Mouse (Mus musculus) liver, embryonic 12.5 days (tissue): ENCODE measurements around the gene Scaf1. TPM values are rescaled to one million over a fixed set of nuclear protein-coding genes. Genes with fewer than 3 reads are reported as not detected.

Source experiments
- ATAC-seq: fragments of 200-750 bp; cut with Nextera tagmentation; 2 replicates; pipeline ENCODE4 v1.8.0; 2017; ENCODE audit warnings: moderate number of reproducible peaks, mild to moderate bottlenecking, moderate library complexity
- H3K27ac ChIP-seq: fragments of 300-500 bp; sonication (generic); 2 replicates; pipeline ENCODE4 v1.5.1; 2016; ENCODE audit warnings: mild to moderate bottlenecking
- H3K27me3 ChIP-seq: fragments of 300-500 bp; sonication (generic); replicated peaks from 2 replicates; pipeline ENCODE4 v1.6.1; 2016; ENCODE audit warnings: mild to moderate bottlenecking, moderate library complexity
- H3K36me3 ChIP-seq: fragments of 300-500 bp; sonication (generic); 2 replicates; pipeline ENCODE4 v1.6.1; 2016; ENCODE audit warnings: mild to moderate bottlenecking, moderate library complexity
- H3K4me1 ChIP-seq: fragments of 300-500 bp; sonication (generic); 2 replicates; pipeline ENCODE4 v1.6.1; 2016
- H3K4me2 ChIP-seq: fragments of 300-500 bp; sonication (generic); 2 replicates; pipeline ENCODE4 v1.6.1; 2016; ENCODE audit warnings: mild to moderate bottlenecking, moderate library complexity
- H3K4me3 ChIP-seq: fragments of 300-500 bp; sonication (generic); 2 replicates; pipeline ENCODE4 v1.5.1; 2016; ENCODE audit warnings: mild to moderate bottlenecking, moderate library complexity
- H3K9ac ChIP-seq: fragments of 300-500 bp; sonication (generic); 2 replicates; pipeline ENCODE4 v1.6.1; 2016; ENCODE audit warnings: mild to moderate bottlenecking, moderate library complexity
- H3K9me3 ChIP-seq: fragments of 300-500 bp; sonication (generic); replicated peaks from 2 replicates; pipeline ENCODE4 v1.6.1; 2016; ENCODE audit warnings: mild to moderate bottlenecking, moderate library complexity
- WGBS: fragments of 180-500 bp; shearing (Covaris S2); methylation state at CpG from one replicate; pipeline ENCODE4 v1.1.7; 2016; ENCODE audit not compliant: insufficient replicate concordance; 5-methylcytosine and 5-hydroxymethylcytosine counted together
- polyA plus RNA-seq: library from polyadenylated mRNA; unstranded; fragments of >200 nt; fragmentation: Nextera tagmentation; extraction: Ambion mirVana; gene quantifications from 2 replicates; pipeline ENCODE4 v1.2.1, GENCODE M21; 2016

The Scaf1 gene
- polyA plus RNA-seq, 1 experiment from 2014 or later = 19.0 TPM

- Histone ChIP-seq H3K27me3 (0 out of 2 replicates have a peak, but pooled peaks cover 10% of the 10 kb centered on the region), H3K27ac (peak within 1 kb of the TSS; percentile 59), H3K4me1 (peaks cover 51% of the 10 kb centered on the region), H3K36me3 (peaks cover 44% of the 10 kb centered on the region), H3K9me3 (no peaks in the 10 kb centered on the region), H3K4me3 (peak within 1 kb of the TSS; percentile 40), H3K9ac (peak within 1 kb of the TSS; percentile 47), H3K4me2 (peak within 1 kb of the TSS; percentile 68)
- peak; percentile 40; the same call in 1 of the 2 replicates for ATAC-seq
- WGBS = 7% methylated on average over 22 of the region's 22 CpGs
These were observed 41.6 kb downstream of the Scaf1 start, which contains the start of gene Cpt1c for GRCm38 (mm10) chr7:44974383-44975116. TSS of gene Cpt1c (minus strand) at chr7:44974851.

GRCm38 (mm10) chr7:44973415-44974130 lies 42.6 kb downstream of the Scaf1 start:
- Histone ChIP-seq H3K27ac (peak overlapping the region; percentile 58; the same call in 1 of the 2 replicates), H3K9ac (peak overlapping the region; percentile 38; the same call in 1 of the 2 replicates), H3K27me3 (0 out of 2 replicates have a peak, but pooled peaks cover 10% of the 10 kb centered on the region), H3K4me3 (peak overlapping the region; percentile 40), H3K36me3 (peaks cover 35% of the 10 kb centered on the region), H3K9me3 (no peaks in the 10 kb centered on the region), H3K4me1 (peaks cover 51% of the 10 kb centered on the region), H3K4me2 (peak overlapping the region; percentile 68)
- no peak for ATAC-seq
- 49% methylated on average over 14 of the region's 14 CpGs for WGBS

- peaks cover 10% of the 10 kb centered on the region for H3K36me3 ChIP-seq
- H3K4me1 ChIP-seq = peaks cover 66% of the 10 kb centered on the region
- H3K9me3 ChIP-seq = no peaks in the 10 kb centered on the region
- no peak overlapping the region for H3K27ac ChIP-seq
- 0 out of 2 replicates have a peak, but pooled peaks cover 10% of the 10 kb centered on the region for H3K27me3 ChIP-seq
- ATAC-seq = no peak
- 53% methylated on average over 7 of the region's 7 CpGs for WGBS
- peak overlapping the region; percentile 55; the same call in 1 of the 2 replicates for H3K4me3 ChIP-seq
- no peak overlapping the region for H3K9ac ChIP-seq
- peak overlapping the region; percentile 82 for H3K4me2 ChIP-seq
These were observed 45.0 kb downstream of the Scaf1 start for GRCm38 (mm10) chr7:44971142-44971541.

- no peaks in the 10 kb centered on the region for H3K9me3 ChIP-seq
- WGBS = under 1% methylated on average over 36 of the region's 36 CpGs
- H3K36me3 ChIP-seq = peaks cover 2% of the 10 kb centered on the region; the same call in 1 of the 2 replicates
- peak overlapping the region; percentile 82 for H3K4me2 ChIP-seq
- H3K9ac ChIP-seq = peak overlapping the region; percentile 47
- H3K4me1 ChIP-seq = peaks cover 57% of the 10 kb centered on the region
- peak overlapping the region; percentile 55 for H3K4me3 ChIP-seq
- H3K27ac ChIP-seq = peak overlapping the region; percentile 63; the same call in 1 of the 2 replicates
- peak; percentile 87 for ATAC-seq
- 0 out of 2 replicates have a peak, but pooled peaks cover 10% of the 10 kb centered on the region for H3K27me3 ChIP-seq
These were observed 45.9 kb downstream of the Scaf1 start for GRCm38 (mm10) chr7:44970231-44970691.

GRCm38 (mm10) chr7:44966638-44967037 lies 49.5 kb downstream of the Scaf1 start:
- no peak for ATAC-seq
- Histone ChIP-seq H3K27ac (no peak overlapping the region), H3K4me2 (no peak overlapping the region), H3K4me1 (peaks cover 47% of the 10 kb centered on the region), H3K27me3 (0 out of 2 replicates have a peak, but pooled peaks cover 10% of the 10 kb centered on the region), H3K4me3 (no peak overlapping the region), H3K36me3 (no peaks in the 10 kb centered on the region), H3K9ac (no peak overlapping the region), H3K9me3 (no peaks in the 10 kb centered on the region)
- 51% methylated on average over 15 of the region's 15 CpGs for WGBS

- Histone ChIP-seq H3K27ac (no peak overlapping the region), H3K9ac (no peak overlapping the region), H3K4me2 (no peak overlapping the region), H3K9me3 (no peaks in the 10 kb centered on the region), H3K4me3 (no peak overlapping the region), H3K27me3 (peaks cover 4% of the 10 kb centered on the region; the same call in 1 of the 2 replicates), H3K4me1 (peaks cover 40% of the 10 kb centered on the region), H3K36me3 (no peaks in the 10 kb centered on the region)
- ATAC-seq = no peak
- WGBS = 59% methylated on average over 7 of the region's 7 CpGs
These were observed 50.2 kb downstream of the Scaf1 start for GRCm38 (mm10) chr7:44965975-44966374.

- H3K36me3 ChIP-seq = no peaks in the 10 kb centered on the region
- H3K4me3 ChIP-seq = no peak overlapping the region
- H3K9me3 ChIP-seq = no peaks in the 10 kb centered on the region
- ATAC-seq = no peak
- 87% methylated on average over 13 of the region's 13 CpGs for whole genome bisulfite sequencing
- H3K27ac ChIP-seq = no peak overlapping the region
- H3K4me1 ChIP-seq = peaks cover 31% of the 10 kb centered on the region
- peaks cover 7% of the 10 kb centered on the region; the same call in 1 of the 2 replicates for H3K27me3 ChIP-seq
- H3K4me2 ChIP-seq = no peak overlapping the region
- no peak overlapping the region for H3K9ac ChIP-seq
These were observed 51.2 kb downstream of the Scaf1 start for GRCm38 (mm10) chr7:44964990-44965389.

GRCm38 (mm10) chr7:44962831-44963230 lies 53.3 kb downstream of the Scaf1 start:
- ATAC-seq = no peak
- WGBS = 65% methylated on average over 5 of the region's 5 CpGs

GRCm38 (mm10) chr7:44962337-44962736 lies 53.8 kb downstream of the Scaf1 start:
- peaks cover 27% of the 10 kb centered on the region for H3K4me1 ChIP-seq
- H3K27ac ChIP-seq = no peak overlapping the region
- no peak overlapping the region for H3K4me3 ChIP-seq
- no peak overlapping the region for H3K4me2 ChIP-seq
- no peaks in the 10 kb centered on the region for H3K36me3 ChIP-seq
- no peak for ATAC-seq
- 52% methylated on average over 8 of the region's 8 CpGs for WGBS
- H3K9ac ChIP-seq = no peak overlapping the region
- H3K9me3 ChIP-seq = no peaks in the 10 kb centered on the region
- H3K27me3 ChIP-seq = peaks cover 7% of the 10 kb centered on the region; the same call in 1 of the 2 replicates

More at GRCm38 (mm10) chr7:44962831-44963230, 53.3 kb downstream of the Scaf1 start:
- Histone ChIP-seq H3K36me3 (no peaks in the 10 kb centered on the region), H3K27me3 (peaks cover 7% of the 10 kb centered on the region; the same call in 1 of the 2 replicates), H3K4me3 (no peak overlapping the region), H3K4me2 (no peak overlapping the region), H3K4me1 (peaks cover 30% of the 10 kb centered on the region), H3K9me3 (no peaks in the 10 kb centered on the region), H3K9ac (no peak overlapping the region), H3K27ac (no peak overlapping the region)

GRCm38 (mm10) chr7:44960512-44960910 lies 55.7 kb downstream of the Scaf1 start:
- Histone ChIP-seq H3K27me3 (peaks cover 7% of the 10 kb centered on the region; the same call in 1 of the 2 replicates), H3K27ac (no peak overlapping the region), H3K9me3 (no peaks in the 10 kb centered on the region), H3K4me2 (no peak overlapping the region), H3K4me3 (no peak overlapping the region), H3K9ac (no peak overlapping the region), H3K36me3 (no peaks in the 10 kb centered on the region), H3K4me1 (peaks cover 20% of the 10 kb centered on the region)
- 78% methylated on average over 13 of the region's 13 CpGs for WGBS
- no peak for ATAC-seq

- Histone ChIP-seq H3K9me3 (no peaks in the 10 kb centered on the region), H3K4me3 (no peak overlapping the region), H3K4me1 (peaks cover 20% of the 10 kb centered on the region), H3K27ac (no peak overlapping the region), H3K9ac (no peak overlapping the region), H3K27me3 (peaks cover 7% of the 10 kb centered on the region; the same call in 1 of the 2 replicates), H3K4me2 (no peak overlapping the region), H3K36me3 (no peaks in the 10 kb centered on the region)
- 64% methylated on average over 10 of the region's 10 CpGs for WGBS
- no peak for ATAC-seq
These were observed 56.2 kb downstream of the Scaf1 start for GRCm38 (mm10) chr7:44959874-44960511.
